Mouse (Mus musculus) R1 (cell line): Measurements from ENCODE around the gene Dmrtc1b.
"Not testable (repeated sequence)": the region's sequence is repeated elsewhere in the genome, so short reads cannot be mapped to it uniquely, and the experiment has no call there.

Source experiments
- DNase-seq: peaks from one replicate; pipeline ENCODE4 v3.0.0-alpha.2; 2018; ENCODE audit warnings: low read depth, low spot score

Dmrtc1b gene

DNA sequence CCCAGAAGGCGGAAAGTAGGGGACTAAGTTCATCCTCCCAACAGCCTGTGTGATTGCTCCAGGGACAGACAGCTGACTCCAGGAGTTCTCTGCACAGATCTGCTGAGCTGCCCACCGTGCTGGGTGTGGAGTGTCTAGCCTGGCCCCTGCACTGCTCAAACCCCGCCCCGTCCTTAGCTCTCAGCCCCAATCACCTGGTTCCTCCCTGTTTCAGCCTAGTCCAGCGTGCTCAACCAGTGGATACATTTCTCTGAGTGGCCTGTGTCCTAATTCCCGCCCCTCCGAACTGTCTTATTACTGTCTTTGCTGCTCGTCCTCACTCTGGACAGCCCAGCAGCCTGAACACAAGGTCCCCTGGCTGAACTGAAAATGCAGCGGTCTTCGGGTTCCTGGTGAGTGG lies at the start of gene Dmrtc1b, which contains the start of gene Gm9112:
Dmrtc1b (plus strand) TSS at position 331 of the 400 bp plus-strand sequence.
Gm9112 (minus strand) TSS at position 101 of the 400 bp plus-strand sequence.
- DNase-seq = not testable (repeated sequence)

DNA sequence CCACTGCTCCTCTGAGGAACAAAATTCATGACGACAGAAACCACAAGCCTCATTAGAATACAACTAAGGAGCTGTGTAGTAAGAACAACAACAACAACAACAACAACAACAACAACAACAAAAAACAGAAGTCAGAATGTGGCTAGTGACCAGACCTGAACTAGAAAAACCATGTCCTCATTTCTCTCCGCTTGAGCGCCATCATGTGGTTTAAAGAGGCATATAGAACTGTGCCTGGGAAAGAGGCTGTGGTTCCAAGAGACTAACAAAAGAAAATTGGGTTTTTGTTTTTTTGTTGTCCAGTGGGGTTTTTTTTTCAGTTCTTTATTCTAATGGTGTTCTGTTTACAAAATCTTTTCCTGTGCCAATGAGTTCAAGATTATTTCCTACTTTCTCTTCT lies 47.0 kb upstream of the Dmrtc1b start:
- DNase-seq = peak; percentile 27

DNA sequence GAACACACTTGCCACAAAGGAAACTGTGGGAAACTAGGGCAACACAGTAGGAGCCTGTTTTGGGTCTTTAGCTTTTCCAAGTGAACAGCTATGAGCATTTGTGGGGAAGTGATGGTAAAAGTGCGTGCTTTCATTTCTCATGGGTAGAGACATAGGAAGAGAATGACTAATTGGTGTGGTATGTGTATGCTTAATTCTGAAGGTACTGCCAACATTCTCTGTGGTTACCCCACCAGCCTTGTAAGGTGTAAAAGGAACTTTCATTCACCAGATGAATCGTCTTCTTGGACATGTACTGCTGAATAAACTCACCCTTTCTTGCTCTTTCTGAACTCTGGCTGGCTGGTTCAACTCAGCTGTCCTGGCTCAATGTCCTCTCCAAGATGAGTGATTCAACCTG lies 41.0 kb upstream of the Dmrtc1b start:
- DNase-seq = no peak

DNA sequence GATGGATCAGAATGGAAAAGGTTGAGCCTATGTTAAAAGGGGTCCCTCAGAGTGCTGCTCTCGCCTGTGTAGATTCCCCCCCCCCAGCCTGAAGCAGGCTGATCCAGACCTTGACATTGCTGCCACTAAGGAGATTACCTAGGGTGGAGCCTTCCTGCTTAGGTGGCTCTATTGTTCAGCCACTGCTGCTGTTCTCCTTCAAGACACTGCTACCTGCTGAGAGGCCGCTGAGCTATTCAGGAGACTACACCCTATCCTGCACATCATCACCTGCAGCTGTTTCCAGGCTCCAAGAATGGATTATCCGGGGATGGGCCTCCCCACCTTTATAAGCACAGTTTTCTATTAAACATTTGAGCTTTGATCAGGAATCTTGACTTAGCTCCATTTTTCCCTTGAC lies 23.0 kb upstream of the Dmrtc1b start:
- peak; percentile 81 for DNase-seq

DNA sequence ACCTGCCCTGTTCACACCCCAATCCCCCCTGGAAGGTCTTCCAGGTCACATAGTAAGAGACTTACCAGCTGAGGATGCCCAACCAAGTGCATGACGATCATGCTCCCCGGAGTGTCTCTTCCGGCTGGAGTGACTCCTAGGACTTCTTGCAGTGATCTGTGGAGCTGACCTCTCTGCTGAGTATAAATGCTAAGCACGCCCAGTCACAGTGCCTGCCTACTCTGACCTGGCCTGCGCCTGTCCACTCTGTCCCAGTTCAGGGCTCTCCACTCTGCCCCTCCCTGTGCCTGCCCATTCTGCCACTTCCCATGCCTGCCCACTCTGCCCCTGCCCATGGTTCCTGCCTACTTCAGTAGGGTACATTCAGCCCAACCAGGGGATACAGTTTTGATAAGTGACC lies 20.8 kb upstream of the Dmrtc1b start, which contains the start of gene Gm3880:
Gm3880 (minus strand) TSS at position 101 of the 400 bp plus-strand sequence.
- DNase-seq = not testable (repeated sequence)

DNA sequence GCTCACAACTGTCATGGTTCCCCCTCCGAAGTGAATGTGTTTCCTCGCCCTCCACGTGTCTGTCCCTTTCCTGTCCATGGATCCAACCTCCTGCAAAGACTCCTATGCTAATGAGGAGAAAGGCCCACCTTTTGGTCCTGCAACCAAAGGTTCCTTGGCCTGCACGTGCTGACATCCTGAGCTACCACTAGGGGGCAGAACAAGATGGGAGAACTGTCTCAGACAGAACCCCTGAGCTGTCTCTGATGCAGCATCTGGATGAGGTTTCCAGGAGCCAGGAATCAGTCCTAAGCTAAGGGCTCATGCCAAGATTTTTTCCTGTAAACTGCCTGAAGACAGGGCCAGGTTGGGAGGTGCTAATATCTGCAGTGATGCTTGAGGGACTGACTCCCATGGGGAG lies 18.4 kb upstream of the Dmrtc1b start:
- DNase-seq = peak; percentile 44

DNA sequence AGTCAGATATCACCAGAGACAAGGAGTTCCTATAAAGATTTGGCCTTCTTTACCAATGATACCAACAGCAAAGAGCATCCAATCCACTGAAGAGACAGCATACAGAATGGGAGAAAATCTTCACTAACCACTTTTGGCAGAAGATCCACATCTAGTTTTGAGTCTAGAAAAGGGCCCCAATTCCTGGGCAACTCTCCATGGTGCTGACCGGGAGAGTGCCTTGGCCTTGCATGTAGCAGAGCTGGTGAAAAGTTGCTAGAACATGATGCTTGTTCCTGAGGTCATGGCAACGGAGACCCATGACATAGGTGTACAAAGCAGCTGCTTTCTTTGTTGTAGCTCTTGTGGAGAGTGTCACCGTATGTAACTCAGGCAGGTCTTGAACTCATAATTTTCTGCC lies 7.0 kb upstream of the Dmrtc1b start:
- not testable (repeated sequence) for DNase-seq

DNA sequence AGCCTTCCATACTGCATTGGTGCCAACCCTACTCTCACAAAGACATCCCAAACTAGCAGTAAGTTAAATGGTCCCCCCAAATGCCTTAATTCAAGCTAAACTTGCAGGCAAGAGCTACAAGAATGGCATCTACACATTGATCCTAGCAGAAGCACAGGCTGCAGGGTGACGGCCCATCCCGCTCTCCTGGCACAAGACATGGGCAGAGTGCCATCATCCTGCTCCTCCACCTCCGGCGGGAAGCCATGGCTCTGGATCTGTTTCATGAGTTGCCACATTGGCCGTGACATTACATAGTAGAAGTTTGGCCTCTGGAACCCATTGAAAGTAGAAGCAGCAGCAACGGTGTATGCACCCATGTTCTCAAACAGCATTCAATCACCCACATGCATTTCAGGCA lies 16.6 kb downstream of the Dmrtc1b start:
- not testable (repeated sequence) for DNase-seq
